Mouse (Mus musculus) heart, postnatal 36 days (tissue): Measurements from ENCODE around the gene Lamtor3. TPM values are rescaled to one million over a fixed set of nuclear protein-coding genes. Genes with fewer than 3 reads are reported as not detected.

Experiments
- total RNA-seq, 2 experiments: library from RNA; stranded (reverse); gene quantifications; 2 replicates each; pipeline ENCODE4 v1.2.3; 2021

Lamtor3 gene
- total RNA-seq, 2 experiments from 2014 or later = 91.1 to 93.8 TPM

Other genes starting within 250 kb of the Lamtor3 start
- not detected for gene Gm21962, start 247.0 kb upstream of the Lamtor3 start, total RNA-seq
- gene H2afz, start 54.0 kb upstream of the Lamtor3 start, total RNA-seq = 10 to 100 TPM; 60.4 to 61.0 TPM
- gene Dnajb14, start 50.8 kb upstream of the Lamtor3 start, total RNA-seq = 1 to 10 TPM; 8.4 to 8.8 TPM
- 1 to 10 TPM; 4.5 to 5.1 TPM for gene Dapp1, start 63.0 kb downstream of the Lamtor3 start, total RNA-seq
- gene 1110002E22Rik, start 146.5 kb downstream of the Lamtor3 start, total RNA-seq = 10 to 100 TPM; 52.5 to 58.2 TPM
- gene Gm5105, start 148.9 kb downstream of the Lamtor3 start, total RNA-seq = under 1 TPM; 0.64 to 0.81 TPM
- gene Trmt10a, start 224.9 kb downstream of the Lamtor3 start, total RNA-seq = 1 to 10 TPM; 2.3 to 3.2 TPM
- gene Mttp, start 226.5 kb downstream of the Lamtor3 start, total RNA-seq = 1 to 10 TPM; 5.4 to 6.2 TPM